Mouse (Mus musculus): ENCODE results near the gene Nupl1. TPM values are rescaled to one million over a fixed set of nuclear protein-coding genes. Genes with fewer than 3 reads are reported as not detected.

The Nupl1 gene
- polyA plus RNA-seq, 1 experiment: 0.03 TPM

DNA sequence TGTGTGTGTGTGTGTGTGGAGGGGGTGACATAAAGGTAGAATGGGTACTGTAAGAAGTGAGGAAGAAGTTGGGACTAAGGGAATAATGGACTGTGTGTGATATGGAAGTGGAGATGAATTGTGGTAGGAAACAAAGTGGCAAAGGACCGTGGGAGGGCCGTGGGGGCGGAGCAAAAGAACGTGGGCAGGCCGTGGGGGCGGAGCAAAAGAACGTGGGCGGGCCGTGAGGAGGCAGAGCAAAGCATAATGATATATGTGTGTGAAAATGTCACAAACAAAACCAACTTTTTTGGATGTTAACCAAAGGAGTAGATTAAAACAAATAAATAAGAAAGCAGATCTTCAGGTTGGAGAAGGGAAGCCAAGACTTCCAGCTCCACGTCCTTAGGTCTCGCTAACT lies 98.9 kb downstream of the Nupl1 start:
- no peak for DNase-seq (ENCODE audit: low read depth)

DNA sequence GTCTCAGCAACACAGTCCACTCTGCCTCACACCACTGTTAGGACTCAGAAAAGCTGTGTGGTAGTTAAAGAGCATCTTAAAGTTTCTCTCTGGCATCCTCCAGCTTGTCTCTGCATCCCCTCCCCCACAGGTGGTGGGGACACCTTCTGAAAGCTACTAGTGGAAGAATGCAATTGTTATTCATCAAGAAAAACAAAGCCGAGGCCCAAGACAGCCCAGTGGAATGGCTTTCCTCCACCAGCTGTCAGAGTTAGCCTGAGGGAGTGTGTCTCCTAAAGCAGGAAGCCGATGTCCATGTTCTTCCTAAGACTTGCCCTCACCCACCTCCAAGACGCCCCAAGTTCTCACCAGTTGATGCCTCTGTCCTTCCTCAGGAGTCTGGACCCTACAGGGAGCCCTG lies 102.3 kb downstream of the Nupl1 start:
- DNase-seq (ENCODE audit: low read depth): no peak

DNA sequence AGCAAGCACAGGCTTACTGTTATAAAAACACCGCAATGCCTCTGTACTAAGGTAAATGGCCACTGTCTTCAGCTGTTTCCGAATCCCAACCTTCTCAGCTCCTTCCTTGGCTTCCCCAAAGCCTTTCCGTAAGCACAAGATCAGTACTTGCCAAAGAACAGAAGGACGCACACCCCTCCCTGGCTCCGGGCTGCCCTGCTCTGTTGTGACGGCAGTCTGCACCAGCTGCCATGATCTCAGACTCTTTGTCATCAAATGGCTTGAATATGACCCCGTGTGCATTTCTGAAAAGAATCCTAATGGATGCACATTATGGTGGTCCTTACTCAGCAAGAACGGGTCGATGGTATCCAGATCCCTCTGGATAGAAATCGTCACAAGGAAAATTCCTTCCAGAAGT lies 108.0 kb downstream of the Nupl1 start:
- DNase-seq (ENCODE audit: low read depth): no peak

DNA sequence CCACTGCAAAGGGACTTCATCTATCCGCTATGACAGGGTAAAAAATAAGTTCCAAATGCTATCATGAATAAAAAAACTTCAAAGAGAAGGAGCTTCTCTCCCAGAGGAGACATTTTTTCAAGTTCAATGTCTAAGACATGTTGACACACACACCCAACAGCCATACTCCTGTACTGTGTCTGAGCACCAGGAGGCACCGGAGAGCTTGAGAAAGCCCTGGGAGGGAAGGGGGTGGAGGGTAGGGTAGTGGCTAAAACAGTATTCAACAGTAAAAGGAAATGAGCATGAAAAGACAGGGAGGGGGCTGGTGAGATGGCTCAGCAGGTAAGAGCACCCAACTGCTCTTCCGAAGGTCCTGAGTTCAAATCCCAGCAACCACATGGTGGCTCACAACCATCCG lies 112.9 kb downstream of the Nupl1 start:
- DNase-seq (ENCODE audit: low read depth): no peak

DNA sequence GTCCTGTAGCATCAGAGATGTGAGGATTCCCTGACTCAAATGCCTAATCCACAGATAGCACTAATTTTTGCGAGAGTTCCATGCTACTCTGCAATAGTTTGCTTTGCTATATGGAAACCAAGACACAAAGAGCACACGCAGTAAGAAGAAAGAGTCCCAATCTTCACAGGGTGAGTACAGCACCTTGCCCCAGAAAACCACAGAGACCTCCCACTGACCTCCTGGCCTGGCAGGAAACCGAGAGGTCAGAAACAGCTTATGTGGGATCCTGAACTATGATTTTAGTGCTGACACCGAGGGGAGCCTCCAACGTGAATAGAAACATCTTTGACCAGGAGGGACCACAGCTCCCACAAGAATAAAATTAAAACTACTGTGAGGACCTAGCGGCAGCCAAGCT lies 113.4 kb downstream of the Nupl1 start:
- DNase-seq (ENCODE audit: low read depth): no peak

DNA sequence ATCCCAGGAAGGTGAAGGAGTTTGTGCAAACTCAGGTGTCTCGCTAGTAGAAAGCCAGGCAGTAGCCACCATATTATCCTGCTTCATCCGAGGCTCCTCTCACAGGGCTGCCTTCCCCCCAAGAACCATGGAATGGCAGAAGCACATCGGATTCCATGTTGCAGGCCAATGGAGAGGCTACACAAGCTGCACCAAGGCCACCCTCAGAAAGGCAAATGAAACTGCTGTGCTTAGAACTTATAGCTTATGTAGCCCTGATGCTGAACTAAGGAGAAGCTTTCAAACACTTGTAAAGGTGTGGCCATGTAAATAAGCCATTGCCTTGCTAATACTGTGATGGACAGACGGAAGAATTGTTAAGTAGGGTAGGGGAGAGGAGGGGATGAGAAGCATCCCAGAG lies 115.4 kb downstream of the Nupl1 start:
- no peak for DNase-seq (ENCODE audit: low read depth)

DNA sequence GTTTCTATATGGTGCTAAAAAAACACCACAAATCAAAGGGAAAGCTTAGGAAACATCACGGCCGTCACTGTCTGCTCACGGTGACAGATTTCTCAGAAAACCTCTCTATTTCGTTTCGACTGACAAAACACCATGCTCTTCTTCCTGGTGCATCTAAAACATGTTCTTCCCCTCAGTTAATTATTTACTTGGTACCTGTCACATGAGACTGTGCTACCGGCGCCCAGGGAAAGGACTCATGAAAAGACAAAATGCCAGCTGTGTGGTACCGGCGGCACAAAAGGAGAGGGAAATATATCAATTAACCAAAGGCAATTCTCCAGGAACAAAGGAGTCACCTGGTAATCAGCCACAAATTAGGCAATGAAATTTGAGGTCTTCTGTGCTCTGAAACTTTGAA lies 116.5 kb downstream of the Nupl1 start:
- no peak for DNase-seq (ENCODE audit: low read depth)

Other genes starting within 250 kb of the Nupl1 start
- gene Atp8a2, start 54.3 kb downstream of the Nupl1 start, polyA plus RNA-seq (2012; rRNA removed): 0.70 and 1.8 TPM in 2 replicates
- gene Gm49336, start 76 bp upstream of the Nupl1 start, polyA plus RNA-seq (2012; rRNA removed): 17.6 and 18.7 TPM in 2 replicates
- gene Mtmr6, start 13.8 kb upstream of the Nupl1 start, polyA plus RNA-seq (2012; rRNA removed): 19.0 and 26.5 TPM in 2 replicates
- gene Amer2, start 121.8 kb upstream of the Nupl1 start, polyA plus RNA-seq (2012; rRNA removed): 0.15 and 0.18 TPM in 2 replicates